Comparison of ENCODE assay signal across 11 mouse cellular contexts in genomic region chr15:97727048-97727447, GRCm38 (mm10). TPM values are rescaled to one million over a fixed set of nuclear protein-coding genes. Genes with fewer than 3 reads are reported as not detected.
A peak's percentile ranks its signal among the peaks of the same experiment; 100 is the strongest.
DNase-seq lines count a peak whose midpoint lies in the region; ATAC-seq lines count a peak whose summit lies in the region.
"Had no signal": no experiment of that assay in that cellular context is flagged by ENCODE, and none has a peak within 500 bp of the region (broad histone marks: within the 10 kb centered on the region; RNA-seq: fewer than 3 reads in every experiment).

No protein-coding gene starts in this region.

- no peak overlapping the region for H3K4me3 ChIP-seq in macrophage (ENCODE audit: inconsistent target)
- H3K4me3 ChIP-seq in forebrain, embryonic 11.5 days (ENCODE audit: low read depth, low read length) = no peak overlapping the region

- no peaks in the 10 kb centered on the region for H3K9me3 ChIP-seq in forebrain, embryonic 11.5 days (ENCODE audit: control insufficient read depth, low read length)

- H3K9ac ChIP-seq in forebrain, embryonic 11.5 days (ENCODE audit: low read length) = no peak overlapping the region

- no peak overlapping the region for H3K4me2 ChIP-seq in forebrain, embryonic 11.5 days (ENCODE audit: low read depth, low read length, severe bottlenecking)

- 6% methylated on average over 8 of the region's 8 CpGs for WGBS in macrophage (ENCODE audit: missing documents)
- 80% methylated on average over 8 of the region's 8 CpGs for WGBS in forebrain, embryonic 11.5 days

- H3K36me3 ChIP-seq in macrophage (ENCODE audit: inconsistent target) = no peaks in the 10 kb centered on the region
- H3K36me3 ChIP-seq in forebrain, embryonic 11.5 days (ENCODE audit: control insufficient read depth, insufficient read depth, low read length) = no peaks in the 10 kb centered on the region

- no peaks in the 10 kb centered on the region for H3K4me1 ChIP-seq in forebrain, embryonic 11.5 days (replicated peaks; ENCODE audit: control insufficient read depth, insufficient read depth, low read length)

- peak overlapping the region; percentile 22; the same call in 1 of the 2 replicates for H3K27ac ChIP-seq in macrophage
- H3K27ac ChIP-seq in forebrain, embryonic 11.5 days (ENCODE audit: low read depth, low read length) = no peak overlapping the region

- peak; percentile 32 for DNase-seq in adrenal gland, adult 2 months
- DNase-seq in adrenal gland, postnatal 4 days (ENCODE audit: low spot score in 2 of 2) = no peak
- DNase-seq in urinary bladder, postnatal 14 days (ENCODE audit: low spot score) = peak; percentile 42
- DNase-seq in urinary bladder, adult 2 months (ENCODE audit: low spot score) = no peak
- no peak for DNase-seq in layer of hippocampus, adult 8-10 months (ENCODE audit: low spot score in 2 of 2)
- no peak for DNase-seq in right cerebral cortex, postnatal 10 days (ENCODE audit: low spot score in 2 of 2)
- no peak for DNase-seq in forebrain, embryonic 11.5 days (ENCODE audit: low spot score)
- DNase-seq: right cerebral cortex, adult 18-20 months had no signal

- no peak for ATAC-seq in forebrain, embryonic 11.5 days (replicated peaks; ENCODE audit: low FRiP score)
- ATAC-seq: hindbrain, embryonic 16.5 days had no signal

- H3K79me2 ChIP-seq in macrophage (ENCODE audit: inconsistent target) = no peaks in the 10 kb centered on the region

- no peaks in the 10 kb centered on the region for H3K27me3 ChIP-seq in forebrain, embryonic 11.5 days (ENCODE audit: control insufficient read depth, insufficient read depth, low read length)

RNA-seq across cellular contexts. Expression of gene Endou, which starts 4.1 kb away (rescaled TPM):
- total RNA-seq in adrenal gland, adult 2 months (2021) = under 1 TPM; 0.35 to 0.66 TPM
- 0.38 and 0.66 TPM in 2 replicates for polyA plus RNA-seq in adrenal gland, adult 2 months (2012; rRNA removed)
- total RNA-seq in adrenal gland, postnatal 4 days (2021) = 1 to 10 TPM in 1 of 2 experiments, under 1 TPM in 1; 0.95 to 1.1 TPM
- polyA plus RNA-seq in urinary bladder, adult 2 months (2012; rRNA removed) = 1.7 and 2.1 TPM in 2 replicates
- total RNA-seq in macrophage (2018; cell fraction: chromatin; rRNA removed) = 1 to 10 TPM in 21 of 26 experiments, under 1 TPM in 4, not detected in 1; 0.41 to 5.2 (median 2.0) TPM
- under 1 TPM; 0.10 to 0.84 (median 0.45) TPM for total RNA-seq in macrophage (2018; cell fraction: cytosol; rRNA removed)
- 1 to 10 TPM in 18 of 26 experiments, under 1 TPM in 7, not detected in 1; 0.30 to 5.3 (median 2.0) TPM for total RNA-seq in macrophage (2018; cell fraction: nucleus; rRNA removed)
- 0.66 to 0.98 TPM in 2 of 3 replicates, not detected in the other for polyA plus RNA-seq in macrophage (2018)
- 1 to 10 TPM in 2 of 4 experiments, under 1 TPM in 2; 0.69 to 3.6 (median 2.2) TPM for total RNA-seq in layer of hippocampus, adult 8-10 months (2022)
- polyA plus RNA-seq in forebrain, embryonic 11.5 days (2014; fragmentation: Nextera tagmentation; extraction: Ambion mirVana) = 0.33 TPM in 1 of 2 replicates, not detected in the other
- polyA plus RNA-seq: embryonic facial prominence, embryonic 11.5 days had no signal

RNA-seq across cellular contexts. Expression of gene Rpap3, which starts 21.4 kb away (rescaled TPM):
- 10 to 100 TPM; 14.6 to 22.9 TPM for total RNA-seq in adrenal gland, adult 2 months (2021)
- 1.1 and 1.2 TPM in 2 replicates for polyA plus RNA-seq in adrenal gland, adult 2 months (2012; rRNA removed)
- 10 to 100 TPM; 25.6 to 26.9 TPM for total RNA-seq in adrenal gland, postnatal 4 days (2021)
- 23.5 and 26.0 TPM in 2 replicates for polyA plus RNA-seq in urinary bladder, adult 2 months (2012; rRNA removed)
- 10 to 100 TPM in 15 of 26 experiments, 1 to 10 TPM in 11; 1.1 to 27.9 (median 12.3) TPM for total RNA-seq in macrophage (2018; cell fraction: chromatin; rRNA removed)
- 10 to 100 TPM in 14 of 26 experiments, 1 to 10 TPM in 12; 7.0 to 11.9 (median 10.1) TPM for total RNA-seq in macrophage (2018; cell fraction: cytosol; rRNA removed)
- 10 to 100 TPM in 8 of 26 experiments, 1 to 10 TPM in 18; 2.3 to 15.8 (median 5.9) TPM for total RNA-seq in macrophage (2018; cell fraction: nucleus; rRNA removed)
- 8.9 to 13.3 TPM (median 9.6 TPM) in 3 replicates for polyA plus RNA-seq in macrophage (2018)
- total RNA-seq in layer of hippocampus, adult 8-10 months (2022) = 10 to 100 TPM; 26.6 to 28.1 (median 27.8) TPM
- 47.8 and 48.5 TPM in 2 replicates for polyA plus RNA-seq in forebrain, embryonic 11.5 days (2014; fragmentation: Nextera tagmentation; extraction: Ambion mirVana)

RNA-seq across cellular contexts. Expression of gene Rapgef3, which starts 40.7 kb away (rescaled TPM):
- 10 to 100 TPM; 13.4 to 18.6 TPM for total RNA-seq in adrenal gland, adult 2 months (2021)
- 44.5 and 52.6 TPM in 2 replicates for polyA plus RNA-seq in adrenal gland, adult 2 months (2012; rRNA removed)
- total RNA-seq in adrenal gland, postnatal 4 days (2021) = 10 to 100 TPM; 19.2 to 27.9 TPM
- 17.8 and 19.2 TPM in 2 replicates for polyA plus RNA-seq in urinary bladder, adult 2 months (2012; rRNA removed)
- total RNA-seq in macrophage (2018; cell fraction: chromatin; rRNA removed) = 100 to 1,000 TPM in 3 of 26 experiments, 10 to 100 TPM in 19, 1 to 10 TPM in 4; 5.4 to 141 (median 37.1) TPM
- 10 to 100 TPM in 4 of 26 experiments, 1 to 10 TPM in 22; 1.9 to 13.5 (median 6.4) TPM for total RNA-seq in macrophage (2018; cell fraction: cytosol; rRNA removed)
- 10 to 100 TPM in 15 of 26 experiments, 1 to 10 TPM in 11; 2.9 to 49.9 (median 14.1) TPM for total RNA-seq in macrophage (2018; cell fraction: nucleus; rRNA removed)
- polyA plus RNA-seq in macrophage (2018) = 5.0 to 10.9 TPM (median 10.2 TPM) in 3 replicates
- total RNA-seq in layer of hippocampus, adult 8-10 months (2022) = 10 to 100 TPM; 52.2 to 70.6 (median 55.7) TPM
- 4.8 and 5.5 TPM in 2 replicates for polyA plus RNA-seq in forebrain, embryonic 11.5 days (2014; fragmentation: Nextera tagmentation; extraction: Ambion mirVana)

RNA-seq across cellular contexts. Expression of gene Slc48a1, which starts 51.3 kb away (rescaled TPM):
- 100 to 1,000 TPM; 116 to 158 TPM for total RNA-seq in adrenal gland, adult 2 months (2021)
- 204 and 217 TPM in 2 replicates for polyA plus RNA-seq in adrenal gland, adult 2 months (2012; rRNA removed)
- 10 to 100 TPM; 83.0 to 91.7 TPM for total RNA-seq in adrenal gland, postnatal 4 days (2021)
- polyA plus RNA-seq in urinary bladder, adult 2 months (2012; rRNA removed) = 72.4 and 91.1 TPM in 2 replicates
- total RNA-seq in macrophage (2018; cell fraction: chromatin; rRNA removed) = 10 to 100 TPM in 23 of 26 experiments, 1 to 10 TPM in 3; 5.9 to 65.0 (median 26.1) TPM
- total RNA-seq in macrophage (2018; cell fraction: cytosol; rRNA removed) = 100 to 1,000 TPM; 109 to 241 (median 184) TPM
- total RNA-seq in macrophage (2018; cell fraction: nucleus; rRNA removed) = 100 to 1,000 TPM in 5 of 26 experiments, 10 to 100 TPM in 21; 24.4 to 186 (median 60.9) TPM
- 221 to 258 TPM (median 233 TPM) in 3 replicates for polyA plus RNA-seq in macrophage (2018)
- total RNA-seq in layer of hippocampus, adult 8-10 months (2022) = 100 to 1,000 TPM; 131 to 151 (median 146) TPM
- 32.1 and 32.9 TPM in 2 replicates for polyA plus RNA-seq in forebrain, embryonic 11.5 days (2014; fragmentation: Nextera tagmentation; extraction: Ambion mirVana)

Comparison
In these comparisons a context has a peak if more than half of its experiments do, and no peak if none do; other contexts are left out.
1. DNase-seq: peak in adrenal gland, adult 2 months (single experiment) and urinary bladder, postnatal 14 days (single experiment); none in adrenal gland, postnatal 4 days (0 of 2), urinary bladder, adult 2 months (single experiment), layer of hippocampus, adult 8-10 months (0 of 2), right cerebral cortex, postnatal 10 days (0 of 2) and forebrain, embryonic 11.5 days (single experiment).